Mouse (Mus musculus) E14TG2a.4 (cell line): Measurements from ENCODE around the gene Lgr5.

Source experiments
- H3K27me3 ChIP-seq: 2 replicates; pipeline ENCODE4 v1.6.1; 2014; ENCODE audit warnings: low read length, control low read depth; ENCODE audit not compliant: insufficient read depth
- H3K36me3 ChIP-seq: 2 replicates; pipeline ENCODE4 v1.6.1; 2014; ENCODE audit warnings: low read length, control low read depth; ENCODE audit not compliant: insufficient read depth
- H3K4me1 ChIP-seq: replicated peaks from 2 replicates; pipeline ENCODE4 v1.6.1; 2014; ENCODE audit warnings: low read depth, low read length, control low read depth
- H3K4me3 ChIP-seq: replicated peaks from 2 replicates; pipeline ENCODE4 v1.5.1; 2014; ENCODE audit warnings: mild to moderate bottlenecking, low read length
- H3K9me3 ChIP-seq: 2 replicates; pipeline ENCODE4 v1.6.1; 2014; ENCODE audit warnings: low read length, control low read depth
- CTCF ChIP-seq: conservative IDR thresholded peaks from 2 replicates; pipeline ENCODE4 v1.5.1; 2014; ENCODE audit warnings: low read length
- NANOG ChIP-seq: IDR thresholded peaks from 2 replicates; pipeline ENCODE4 v1.6.1; 2014; ENCODE audit warnings: borderline replicate concordance, low read length, mixed read lengths
- POU5F1 ChIP-seq: IDR thresholded peaks from 2 replicates; pipeline ENCODE4 v1.6.1; 2014; ENCODE audit warnings: low read length, borderline replicate concordance

Gene Lgr5

DNA sequence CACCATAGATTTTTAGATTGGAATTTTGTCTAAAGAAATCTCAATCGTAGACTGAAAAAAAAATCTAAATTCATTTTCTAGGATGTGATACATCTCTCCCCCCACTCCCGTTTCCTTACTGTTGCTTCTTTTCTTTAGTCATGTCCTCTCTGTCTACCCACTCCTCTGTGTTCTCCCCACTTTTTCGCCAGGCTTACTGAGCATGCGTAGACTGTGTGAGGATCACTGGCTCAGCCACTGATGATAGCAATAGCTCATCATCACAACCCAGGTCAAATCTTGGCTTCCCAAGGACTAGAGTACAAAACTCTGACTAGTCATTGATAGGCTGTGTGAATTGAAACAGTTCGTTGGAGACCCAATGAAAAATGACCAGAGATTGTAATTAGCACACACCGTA, 6.1 kb upstream of the Lgr5 start:
- H3K4me1 ChIP-seq: no peaks in the 10 kb centered on the region
- H3K4me3 ChIP-seq: no peak overlapping the region
- H3K36me3 ChIP-seq: no peaks in the 10 kb centered on the region
- H3K9me3 ChIP-seq: no peaks in the 10 kb centered on the region
- H3K27me3 ChIP-seq: peaks cover 25% of the 10 kb centered on the region
- TF ChIP-seq POU5F1 (no peak), CTCF (no peak), NANOG (no peak)

DNA sequence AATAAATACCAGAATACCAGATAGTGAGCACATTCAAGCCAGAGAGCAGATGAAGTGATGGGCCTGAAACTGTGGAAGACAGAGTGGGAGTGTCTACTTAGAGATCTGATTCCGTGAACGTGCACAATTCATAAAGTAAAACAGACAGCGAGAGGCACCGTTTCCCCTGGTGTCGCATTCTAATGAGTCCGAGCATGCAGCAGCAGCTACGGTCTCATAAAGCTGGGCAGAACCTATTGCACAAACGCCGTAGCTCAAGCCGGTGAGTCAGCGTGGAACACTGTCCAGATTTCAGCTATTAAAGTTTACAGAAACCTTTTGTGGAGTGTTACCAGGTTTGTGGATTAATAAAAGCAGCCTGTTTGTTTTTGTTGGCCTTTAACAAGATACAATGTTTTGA, 5.6 kb upstream of the Lgr5 start:
- no peaks in the 10 kb centered on the region for H3K9me3 ChIP-seq
- H3K27me3 ChIP-seq: peaks cover 28% of the 10 kb centered on the region
- no peak for TF ChIP-seq CTCF
- TF ChIP-seq POU5F1: no peak
- no peak for TF ChIP-seq NANOG
- H3K36me3 ChIP-seq: no peaks in the 10 kb centered on the region
- H3K4me1 ChIP-seq: 0 out of 2 replicates have a peak, but pooled peaks cover under 1% of the 10 kb centered on the region
- no peak overlapping the region for H3K4me3 ChIP-seq

GRCm38 (mm10) chr10:115587979-115588378, 399 bp upstream of the Lgr5 start:
- no peaks in the 10 kb centered on the region for H3K9me3 ChIP-seq
- H3K4me3 ChIP-seq: peak overlapping the region; percentile 82
- TF ChIP-seq NANOG (no peak), CTCF (no peak), POU5F1 (no peak)
- peaks cover 16% of the 10 kb centered on the region for H3K4me1 ChIP-seq
- H3K36me3 ChIP-seq: no peaks in the 10 kb centered on the region
- H3K27me3 ChIP-seq: peaks cover 68% of the 10 kb centered on the region

DNA sequence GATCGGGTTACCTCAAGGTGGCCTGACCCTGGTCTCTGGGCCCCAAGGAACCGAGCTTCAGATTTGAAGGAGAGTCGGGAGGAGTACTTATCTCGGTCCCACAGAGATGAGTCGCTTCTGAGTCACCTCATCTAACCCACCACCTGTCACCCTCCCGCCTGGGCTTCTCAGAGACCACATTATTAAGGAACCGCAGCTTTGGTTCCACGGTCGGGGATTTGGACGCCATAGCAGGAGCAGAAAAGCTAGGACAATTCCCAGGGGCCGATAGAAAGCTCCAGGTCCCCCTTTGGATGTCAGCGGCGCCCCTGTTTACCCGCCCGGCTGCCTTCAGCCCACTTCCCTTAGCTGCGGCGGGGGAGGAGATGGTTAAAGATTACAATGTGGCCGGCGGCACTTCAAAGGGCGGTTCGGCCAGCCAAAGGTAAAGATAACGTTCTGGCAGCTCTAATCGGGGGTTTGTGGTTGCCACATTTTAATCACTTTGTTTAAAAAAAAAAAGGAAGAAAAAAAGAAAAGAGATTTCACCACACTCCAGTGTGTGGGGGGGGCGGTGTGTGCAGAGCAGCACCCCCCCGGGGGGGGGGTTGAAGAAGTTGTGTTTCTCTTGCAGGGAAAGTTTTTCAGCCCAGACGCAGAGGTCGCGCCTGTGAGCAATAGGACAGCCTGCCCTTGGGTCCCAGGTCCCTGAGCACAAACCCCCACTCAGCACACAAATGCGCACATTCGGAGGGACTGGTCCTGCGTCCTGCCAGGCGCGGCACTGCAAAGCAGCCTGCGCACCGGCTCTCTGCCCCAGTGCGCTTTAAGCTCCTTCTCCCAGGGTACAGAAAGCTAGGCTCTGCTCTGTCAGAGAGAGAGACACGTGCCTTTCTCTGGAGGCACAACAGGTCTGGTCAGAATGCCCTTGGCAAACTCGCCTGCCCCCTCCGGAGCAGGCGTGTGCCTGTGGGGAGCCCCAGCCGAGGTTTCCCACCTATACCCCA, 1.0 kb downstream of the Lgr5 start:
- Histone ChIP-seq H3K27me3 (peaks cover 68% of the 10 kb centered on the region), H3K4me1 (peaks cover 16% of the 10 kb centered on the region), H3K36me3 (no peaks in the 10 kb centered on the region), H3K4me3 (peak overlapping the region; percentile 82), H3K9me3 (no peaks in the 10 kb centered on the region)
- no peak for TF ChIP-seq POU5F1
- no peak for TF ChIP-seq CTCF
- TF ChIP-seq NANOG: no peak

GRCm38 (mm10) chr10:115585491-115586245, 1.9 kb downstream of the Lgr5 start:
- peak overlapping the region; percentile 82 for H3K4me3 ChIP-seq
- TF ChIP-seq CTCF (no peak), POU5F1 (no peak), NANOG (no peak)
- H3K27me3 ChIP-seq: peaks cover 68% of the 10 kb centered on the region
- peaks cover 16% of the 10 kb centered on the region for H3K4me1 ChIP-seq
- no peaks in the 10 kb centered on the region for H3K36me3 ChIP-seq
- no peaks in the 10 kb centered on the region for H3K9me3 ChIP-seq

DNA sequence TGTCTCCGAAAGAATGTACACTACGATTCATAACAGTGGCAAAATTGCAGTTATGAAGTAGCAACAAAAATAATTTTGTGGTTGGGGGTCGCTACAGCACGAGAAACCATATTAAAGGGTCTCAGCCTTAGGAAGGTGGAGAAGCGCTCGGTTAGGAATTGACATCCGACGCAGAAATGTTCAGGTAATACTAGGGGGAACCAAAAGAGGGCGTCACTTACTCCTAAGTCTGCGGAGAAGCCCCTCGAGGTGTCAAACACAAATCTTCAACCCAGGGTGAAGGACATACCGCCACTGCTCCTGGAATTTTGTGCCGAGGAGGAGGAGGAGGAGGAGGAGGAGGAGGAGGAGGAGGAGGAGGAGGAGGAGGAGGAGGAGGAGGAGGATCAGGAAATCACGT, 2.9 kb downstream of the Lgr5 start:
- Histone ChIP-seq H3K36me3 (no peaks in the 10 kb centered on the region), H3K4me1 (peaks cover 16% of the 10 kb centered on the region)
- TF ChIP-seq NANOG (no peak), CTCF (peak; percentile 27; the same call in 1 of the 2 replicates), POU5F1 (no peak)

DNA sequence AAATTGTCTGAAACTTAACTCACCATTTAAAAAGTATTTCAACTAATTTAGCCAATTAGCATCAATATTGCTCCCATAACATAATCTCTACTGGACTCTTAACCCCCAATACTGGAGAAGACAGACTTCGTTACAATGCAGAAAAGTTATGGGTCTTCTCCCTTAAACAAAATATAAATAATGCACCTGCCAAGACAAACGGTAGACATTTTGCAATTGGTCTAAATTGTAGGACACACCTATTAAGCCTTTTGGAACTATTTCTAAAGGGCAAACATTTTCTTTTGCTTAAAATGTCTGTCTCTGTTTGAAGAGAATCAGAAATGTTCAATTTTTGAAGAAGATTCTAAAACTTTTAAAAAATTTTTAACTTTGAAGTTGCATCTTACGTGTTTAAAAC, 4.5 kb downstream of the Lgr5 start:
- TF ChIP-seq CTCF (no peak), NANOG (no peak), POU5F1 (no peak)
- H3K9me3 ChIP-seq: no peaks in the 10 kb centered on the region
- H3K27me3 ChIP-seq: peaks cover 43% of the 10 kb centered on the region
- no peaks in the 10 kb centered on the region for H3K36me3 ChIP-seq
- H3K4me3 ChIP-seq: no peak overlapping the region
- H3K4me1 ChIP-seq: peaks cover 14% of the 10 kb centered on the region

More for the DNA sequence above, 2.9 kb downstream of the Lgr5 start:
- H3K4me3 ChIP-seq: no peak overlapping the region
- no peaks in the 10 kb centered on the region for H3K9me3 ChIP-seq
- H3K27me3 ChIP-seq: peaks cover 58% of the 10 kb centered on the region

DNA sequence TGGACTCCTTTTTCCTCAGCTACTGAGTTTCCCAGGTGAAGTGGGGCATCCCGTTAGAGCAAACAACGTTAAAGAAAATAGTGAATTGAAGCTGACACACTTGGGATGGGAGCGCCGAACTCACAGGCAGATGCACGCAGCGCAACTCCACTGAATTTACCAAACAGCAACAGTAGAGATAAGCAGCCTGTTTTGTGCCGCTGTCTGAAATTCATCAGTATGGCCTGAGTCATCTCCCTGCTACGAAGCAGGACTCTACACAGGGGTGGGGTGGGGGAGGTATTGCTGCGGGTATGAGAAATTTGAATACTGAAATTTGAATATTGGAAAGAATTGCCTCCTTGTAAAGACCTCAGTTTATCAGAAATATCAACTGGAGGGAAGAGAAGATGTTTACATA, 5.6 kb downstream of the Lgr5 start:
- TF ChIP-seq POU5F1: no peak
- TF ChIP-seq NANOG: no peak
- TF ChIP-seq CTCF: no peak
- Histone ChIP-seq H3K9me3 (no peaks in the 10 kb centered on the region), H3K36me3 (no peaks in the 10 kb centered on the region), H3K27me3 (peaks cover 32% of the 10 kb centered on the region), H3K4me3 (no peak overlapping the region), H3K4me1 (peaks cover 8% of the 10 kb centered on the region)

GRCm38 (mm10) chr10:115579494-115579893, 8.1 kb downstream of the Lgr5 start:
- peaks cover 14% of the 10 kb centered on the region for H3K27me3 ChIP-seq
- no peaks in the 10 kb centered on the region for H3K9me3 ChIP-seq
- no peak for TF ChIP-seq POU5F1
- no peak for TF ChIP-seq NANOG
- TF ChIP-seq CTCF: no peak

More at GRCm38 (mm10) chr10:115579494-115579893, 8.1 kb downstream of the Lgr5 start:
- Histone ChIP-seq H3K4me1 (no peaks in the 10 kb centered on the region), H3K36me3 (no peaks in the 10 kb centered on the region), H3K4me3 (no peak overlapping the region)
